Mouse (Mus musculus) forebrain, embryonic 15.5 days (tissue): ENCODE measurements at regions not wholly inside any gene's neighbourhood (a gene's known extent, or its start where the extent isn't known, plus 50 kb on each side); places are given as distances from the start of the nearest gene placed in this dataset.
"Not testable (repeated sequence)": the region's sequence is repeated elsewhere in the genome, so short reads cannot be mapped to it uniquely, and the experiment has no call there.

Experiments
- ATAC-seq: fragments of 200-750 bp; cut with Nextera tagmentation; replicated peaks from 2 replicates; pipeline ENCODE4 v1.8.0; 2017; ENCODE audit warnings: mild to moderate bottlenecking, moderate TSS enrichment, moderate library complexity
- H3K27ac ChIP-seq: fragments of 300-500 bp; sonication (generic); replicated peaks from 2 replicates; pipeline ENCODE4 v1.5.1; 2015; ENCODE audit warnings: mild to moderate bottlenecking, inconsistent platforms
- H3K27me3 ChIP-seq: fragments of 300-500 bp; sonication (generic); 2 replicates; pipeline ENCODE4 v1.6.1; 2015; ENCODE audit warnings: inconsistent platforms
- H3K36me3 ChIP-seq: fragments of 300-500 bp; sonication (generic); 2 replicates; pipeline ENCODE4 v1.6.1; 2015; ENCODE audit warnings: mild to moderate bottlenecking, inconsistent platforms
- H3K4me1 ChIP-seq: fragments of 300-500 bp; sonication (generic); 2 replicates; pipeline ENCODE4 v1.6.1; 2015; ENCODE audit warnings: inconsistent platforms
- H3K4me2 ChIP-seq: fragments of 300-500 bp; sonication (generic); replicated peaks from 2 replicates; pipeline ENCODE4 v1.6.1; 2015; ENCODE audit warnings: mild to moderate bottlenecking, inconsistent platforms
- H3K4me3 ChIP-seq: fragments of 300-500 bp; sonication (generic); 2 replicates; pipeline ENCODE4 v1.5.1; 2015; ENCODE audit warnings: mild to moderate bottlenecking, inconsistent platforms
- H3K9ac ChIP-seq: fragments of 300-500 bp; sonication (generic); replicated peaks from 2 replicates; pipeline ENCODE4 v1.6.1; 2015; ENCODE audit warnings: mild to moderate bottlenecking, inconsistent platforms
- H3K9me3 ChIP-seq: fragments of 300-500 bp; sonication (generic); 2 replicates; pipeline ENCODE4 v1.6.1; 2016; ENCODE audit warnings: inconsistent platforms
- WGBS: fragments of 180-500 bp; shearing (Covaris S2); methylation state at CpG from one replicate; pipeline ENCODE4 v1.1.7; 2015; ENCODE audit warnings: mixed read lengths; 5-methylcytosine and 5-hydroxymethylcytosine counted together

GRCm38 (mm10) chr3:7079073-7079472 is 458.8 kb upstream of the 1700008P02Rik start:
- no peak overlapping the region for H3K4me2 ChIP-seq
- no peaks in the 10 kb centered on the region for H3K27me3 ChIP-seq
- H3K4me3 ChIP-seq = no peak overlapping the region
- H3K27ac ChIP-seq = no peak overlapping the region
- H3K36me3 ChIP-seq = no peaks in the 10 kb centered on the region
- no peaks in the 10 kb centered on the region for H3K4me1 ChIP-seq
- no peaks in the 10 kb centered on the region for H3K9me3 ChIP-seq
- 76% methylated on average over 1 of the region's 1 CpGs for WGBS
- ATAC-seq = no peak
- H3K9ac ChIP-seq = no peak overlapping the region

DNA sequence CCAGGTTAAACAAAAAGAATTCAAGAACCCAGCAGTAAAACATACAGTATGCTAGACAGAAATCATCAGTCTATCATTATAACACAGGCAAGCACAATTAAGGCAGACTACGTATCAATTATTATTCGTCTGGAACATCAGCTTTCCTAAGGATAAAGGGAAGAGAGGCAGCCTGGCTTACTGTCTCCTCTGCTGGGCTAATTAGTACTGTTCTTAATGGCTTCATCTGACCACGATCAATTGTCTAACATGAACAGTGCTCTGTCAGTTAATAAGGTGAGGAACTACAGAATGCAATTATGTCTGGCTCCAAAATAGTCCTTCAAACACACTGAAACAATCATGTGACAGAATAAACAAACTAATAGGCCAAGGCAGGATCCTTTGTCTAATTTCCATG is 456.6 kb upstream of the 1700008P02Rik start:
- Histone ChIP-seq H3K27me3 (no peaks in the 10 kb centered on the region), H3K9ac (no peak overlapping the region), H3K4me2 (no peak overlapping the region), H3K36me3 (no peaks in the 10 kb centered on the region), H3K4me3 (no peak overlapping the region), H3K27ac (0 out of 2 replicates have a peak overlapping the region, but pooled peaks have one; percentile 21), H3K9me3 (no peaks in the 10 kb centered on the region), H3K4me1 (no peaks in the 10 kb centered on the region)
- 27% methylated on average over 3 of the region's 3 CpGs for WGBS
- peak; percentile 26; the same call in 1 of the 2 replicates for ATAC-seq

DNA sequence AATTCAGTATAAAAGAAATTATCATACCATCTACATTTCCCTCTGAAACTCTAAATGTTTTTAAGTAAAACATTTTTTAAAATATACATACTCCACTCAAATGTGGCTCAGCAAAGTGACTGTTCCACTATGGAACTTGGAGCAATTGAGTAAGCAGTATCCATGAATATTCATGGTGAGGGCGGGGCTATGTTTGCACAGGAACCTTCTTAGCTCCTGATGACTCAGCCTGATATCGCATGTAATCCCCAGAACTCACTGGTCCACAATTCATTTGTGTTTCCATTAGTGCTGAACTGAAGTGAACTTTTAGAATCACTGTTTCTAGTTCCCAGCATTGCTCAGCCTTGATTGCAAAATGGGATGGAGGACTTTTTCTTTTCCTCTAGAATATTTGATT is 454.2 kb upstream of the 1700008P02Rik start:
- no peak for ATAC-seq
- Histone ChIP-seq H3K36me3 (no peaks in the 10 kb centered on the region), H3K9me3 (no peaks in the 10 kb centered on the region), H3K27ac (no peak overlapping the region), H3K4me3 (no peak overlapping the region), H3K4me2 (no peak overlapping the region), H3K9ac (no peak overlapping the region), H3K27me3 (no peaks in the 10 kb centered on the region), H3K4me1 (no peaks in the 10 kb centered on the region)
- WGBS = 45% methylated on average over 2 of the region's 2 CpGs

DNA sequence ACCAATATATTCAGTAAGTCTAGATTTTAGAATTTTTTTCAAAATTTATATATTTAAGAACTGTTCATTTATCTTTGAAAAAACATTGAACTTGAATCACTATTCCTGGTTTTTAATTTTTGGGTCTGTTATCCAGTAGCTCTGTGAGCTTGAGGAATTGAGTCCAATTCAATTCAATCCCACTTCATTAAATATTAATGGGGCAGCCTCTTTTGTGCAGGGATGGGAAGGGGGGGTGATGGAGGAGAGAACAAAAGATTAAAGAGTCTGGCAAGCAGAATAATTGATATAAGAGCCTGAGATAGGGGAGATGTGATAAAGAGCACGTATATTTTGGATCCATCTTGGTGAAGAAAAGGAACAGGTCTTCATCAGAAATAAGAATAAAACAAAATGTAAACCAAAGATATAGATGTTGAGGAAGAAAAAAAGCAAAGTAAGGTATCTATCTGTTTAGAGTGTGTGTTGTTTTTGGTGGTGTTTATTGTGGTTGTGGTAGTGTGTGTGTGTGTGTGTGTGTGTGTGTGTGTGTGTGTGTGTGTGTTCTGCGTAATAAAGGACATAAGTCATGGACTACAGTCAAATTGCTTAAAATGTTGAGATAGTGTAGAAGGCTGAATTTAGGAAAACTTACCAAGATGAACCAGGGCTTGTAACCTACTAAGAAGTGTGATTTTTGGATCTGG is 421.3 kb upstream of the 1700008P02Rik start:
- WGBS = 42% methylated on average over 2 of the region's 2 CpGs
- H3K4me1 ChIP-seq = no peaks in the 10 kb centered on the region
- H3K9me3 ChIP-seq = no peaks in the 10 kb centered on the region
- H3K4me3 ChIP-seq = no peak overlapping the region
- H3K27ac ChIP-seq = no peak overlapping the region
- H3K9ac ChIP-seq = no peak overlapping the region
- H3K36me3 ChIP-seq = no peaks in the 10 kb centered on the region
- no peaks in the 10 kb centered on the region for H3K27me3 ChIP-seq
- no peak for ATAC-seq
- no peak overlapping the region for H3K4me2 ChIP-seq

GRCm38 (mm10) chr3:7035833-7036232 is 415.6 kb upstream of the 1700008P02Rik start:
- no peaks in the 10 kb centered on the region for H3K27me3 ChIP-seq
- H3K9me3 ChIP-seq = no peaks in the 10 kb centered on the region
- WGBS = 55% methylated on average over 2 of the region's 2 CpGs
- H3K4me1 ChIP-seq = no peaks in the 10 kb centered on the region
- no peak overlapping the region for H3K27ac ChIP-seq
- no peaks in the 10 kb centered on the region for H3K36me3 ChIP-seq
- H3K9ac ChIP-seq = no peak overlapping the region
- no peak overlapping the region for H3K4me3 ChIP-seq
- peak; percentile 55 for ATAC-seq
- no peak overlapping the region for H3K4me2 ChIP-seq

DNA sequence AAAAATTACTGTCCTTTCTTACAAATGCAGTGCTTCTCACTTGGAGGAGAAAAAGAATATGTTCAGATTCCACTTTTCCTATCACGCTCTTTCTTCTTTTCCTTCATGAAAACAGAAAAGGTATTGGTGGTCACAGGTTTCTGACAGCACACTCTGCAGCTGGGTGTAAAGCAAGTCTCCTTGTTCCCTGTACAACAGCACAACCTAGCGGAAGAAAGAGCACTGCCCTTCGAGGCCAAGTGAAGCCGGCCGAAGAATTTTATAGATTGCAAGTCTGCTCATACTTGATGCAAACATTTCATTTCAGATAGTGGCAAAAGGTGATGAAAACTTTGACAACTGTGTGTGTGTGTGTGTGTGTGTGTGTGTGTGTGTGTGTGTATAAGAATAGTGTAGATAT is 407.6 kb upstream of the 1700008P02Rik start:
- Histone ChIP-seq H3K27ac (no peak overlapping the region), H3K27me3 (no peaks in the 10 kb centered on the region), H3K4me3 (no peak overlapping the region), H3K36me3 (no peaks in the 10 kb centered on the region), H3K9me3 (no peaks in the 10 kb centered on the region), H3K9ac (no peak overlapping the region), H3K4me1 (no peaks in the 10 kb centered on the region), H3K4me2 (no peak overlapping the region)
- peak; percentile 92 for ATAC-seq
- 21% methylated on average over 5 of the region's 5 CpGs for WGBS

GRCm38 (mm10) chr3:7014345-7014973 is 394.2 kb upstream of the 1700008P02Rik start:
- H3K27me3 ChIP-seq = no peaks in the 10 kb centered on the region
- H3K9ac ChIP-seq = no peak overlapping the region
- no peak overlapping the region for H3K4me3 ChIP-seq
- 25% methylated on average over 7 of the region's 7 CpGs for WGBS
- H3K36me3 ChIP-seq = no peaks in the 10 kb centered on the region
- no peaks in the 10 kb centered on the region; the same call in 1 of the 2 replicates for H3K4me1 ChIP-seq
- H3K27ac ChIP-seq = no peak overlapping the region
- ATAC-seq = 0 out of 2 replicates have a peak, but pooled peaks have one; percentile 28
- no peaks in the 10 kb centered on the region for H3K9me3 ChIP-seq
- no peak overlapping the region for H3K4me2 ChIP-seq

DNA sequence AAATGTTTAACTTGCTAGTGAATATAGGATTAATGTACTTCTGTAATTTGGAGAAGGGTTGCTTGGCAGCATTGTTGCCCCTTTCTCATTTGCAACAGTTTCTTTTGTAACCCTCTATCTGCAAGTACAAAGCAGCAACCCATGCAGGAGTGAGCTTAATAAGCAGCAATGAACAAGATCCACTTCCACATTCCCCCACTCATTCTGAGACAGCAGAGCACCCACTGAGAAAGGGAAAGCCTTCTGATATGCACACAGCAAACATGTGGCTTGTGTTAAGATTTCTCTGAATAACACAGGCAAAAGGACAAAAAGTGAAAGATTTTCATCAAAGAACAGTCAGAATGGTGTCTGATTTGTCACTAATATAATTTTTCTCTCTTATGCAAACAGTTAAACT is 393.3 kb upstream of the 1700008P02Rik start:
- ATAC-seq = no peak
- H3K9me3 ChIP-seq = no peaks in the 10 kb centered on the region
- H3K4me2 ChIP-seq = no peak overlapping the region
- H3K36me3 ChIP-seq = no peaks in the 10 kb centered on the region
- peaks cover 7% of the 10 kb centered on the region for H3K4me1 ChIP-seq
- H3K4me3 ChIP-seq = no peak overlapping the region
- H3K27ac ChIP-seq = no peak overlapping the region
- no peak overlapping the region for H3K9ac ChIP-seq
- no peaks in the 10 kb centered on the region for H3K27me3 ChIP-seq

DNA sequence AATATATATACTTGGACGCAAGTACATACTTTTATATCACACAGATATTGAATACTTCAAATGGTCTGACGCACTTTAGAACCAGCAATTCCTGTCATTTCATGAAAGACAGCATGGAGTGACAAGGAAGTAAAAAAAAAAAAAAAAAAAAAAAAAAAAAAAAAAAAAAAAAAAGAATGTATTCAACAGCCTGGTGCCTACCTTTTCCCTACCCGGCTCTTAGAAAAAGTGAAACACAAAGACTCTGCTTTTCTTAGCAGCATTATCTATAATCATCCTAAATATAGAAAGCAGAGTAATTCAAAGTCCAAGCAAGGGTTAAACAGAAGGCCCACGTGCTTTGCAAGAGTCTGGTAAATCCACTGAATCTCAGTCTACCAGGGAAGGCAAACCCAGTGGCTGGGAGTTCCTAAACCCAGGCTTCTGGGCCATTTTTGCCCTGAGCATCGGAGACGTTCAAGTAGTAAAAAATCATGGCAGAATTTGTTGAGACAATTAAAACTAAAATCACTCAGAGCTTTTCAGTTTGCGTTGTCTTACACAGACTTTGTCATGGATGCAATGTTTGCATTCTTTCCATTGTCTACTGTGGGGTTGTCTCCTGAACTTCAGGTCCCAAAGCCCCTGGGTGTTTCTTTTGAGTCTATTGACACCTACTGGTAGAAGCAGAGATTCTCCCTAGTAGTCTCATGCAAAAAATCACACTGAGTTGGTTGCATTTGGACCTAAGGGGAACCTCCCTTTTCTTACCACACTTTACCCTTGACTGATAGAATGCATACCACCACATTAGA is 390.2 kb upstream of the 1700008P02Rik start:
- Histone ChIP-seq H3K27ac (no peak overlapping the region), H3K4me2 (no peak overlapping the region), H3K27me3 (no peaks in the 10 kb centered on the region), H3K4me3 (no peak overlapping the region), H3K9me3 (no peaks in the 10 kb centered on the region), H3K36me3 (no peaks in the 10 kb centered on the region), H3K9ac (no peak overlapping the region), H3K4me1 (peaks cover 11% of the 10 kb centered on the region)
- 47% methylated on average over 7 of the region's 7 CpGs for WGBS
- ATAC-seq = peak; percentile 79

GRCm38 (mm10) chr3:7008671-7009217 is 388.5 kb upstream of the 1700008P02Rik start:
- H3K27me3 ChIP-seq = no peaks in the 10 kb centered on the region
- no peak overlapping the region for H3K9ac ChIP-seq
- no peak overlapping the region for H3K4me3 ChIP-seq
- ATAC-seq = no peak
- H3K9me3 ChIP-seq = no peaks in the 10 kb centered on the region
- 55% methylated on average over 7 of the region's 7 CpGs for WGBS
- H3K4me1 ChIP-seq = peaks cover 11% of the 10 kb centered on the region
- no peak overlapping the region for H3K4me2 ChIP-seq
- no peaks in the 10 kb centered on the region for H3K36me3 ChIP-seq
- H3K27ac ChIP-seq = no peak overlapping the region

DNA sequence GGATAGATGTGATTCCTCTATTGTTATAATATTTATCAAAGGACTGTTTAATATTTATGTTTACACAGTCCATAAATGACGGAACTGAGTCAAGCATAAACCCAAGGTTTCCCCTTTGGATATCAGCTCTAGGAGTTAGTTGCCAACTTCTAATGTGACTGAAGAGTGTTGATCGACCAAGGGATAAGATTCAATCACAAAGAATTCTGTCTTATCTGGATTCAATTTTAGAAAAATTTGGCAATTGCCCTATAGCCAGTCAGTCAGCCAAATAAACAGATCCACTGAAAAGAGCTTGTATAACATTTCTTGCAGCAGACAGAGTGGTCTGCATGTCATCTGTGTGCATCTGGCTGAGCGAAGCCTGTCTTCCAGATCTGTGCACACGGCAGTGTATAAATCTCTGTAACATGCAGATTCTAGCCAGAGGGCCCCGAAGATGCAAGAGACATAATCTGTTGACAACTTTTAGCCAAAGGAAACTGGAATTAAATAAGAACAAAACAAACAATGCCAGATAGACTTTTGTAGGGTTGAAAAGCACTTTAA is 387.6 kb upstream of the 1700008P02Rik start:
- no peak overlapping the region for H3K4me2 ChIP-seq
- no peaks in the 10 kb centered on the region for H3K9me3 ChIP-seq
- 42% methylated on average over 5 of the region's 5 CpGs for WGBS
- no peaks in the 10 kb centered on the region for H3K27me3 ChIP-seq
- no peaks in the 10 kb centered on the region for H3K36me3 ChIP-seq
- H3K27ac ChIP-seq = no peak overlapping the region
- no peak overlapping the region for H3K4me3 ChIP-seq
- ATAC-seq = no peak
- H3K9ac ChIP-seq = no peak overlapping the region
- peaks cover 11% of the 10 kb centered on the region for H3K4me1 ChIP-seq

DNA sequence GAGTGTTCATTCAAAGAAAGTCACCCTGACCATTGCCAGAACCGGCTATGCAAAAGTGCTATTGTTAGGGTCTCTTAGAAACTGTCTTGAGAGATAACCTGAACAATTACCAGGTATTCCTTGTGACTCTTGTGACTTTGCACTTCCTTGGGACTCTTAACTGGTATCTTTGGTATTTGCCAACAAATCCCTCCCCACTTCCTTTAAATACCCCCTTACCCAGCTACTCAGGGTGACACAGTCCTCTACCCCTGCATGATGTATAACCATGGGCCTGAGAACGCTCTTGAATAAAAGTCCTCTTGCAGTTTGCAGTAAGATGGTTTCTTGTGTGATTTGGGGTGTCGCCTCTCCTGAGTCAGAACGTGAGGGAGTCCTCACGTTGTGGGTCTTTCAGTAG is 371.5 kb upstream of the 1700008P02Rik start:
- H3K27ac ChIP-seq, H3K4me3 ChIP-seq, H3K9ac ChIP-seq, H3K4me2 ChIP-seq, H3K36me3 ChIP-seq, H3K27me3 ChIP-seq, H3K9me3 ChIP-seq, H3K4me1 ChIP-seq, ATAC-seq: not testable (repeated sequence)
- WGBS = 92% methylated on average over 5 of the region's 5 CpGs
